Mouse (Mus musculus): ENCODE results near the gene Pde2a. TPM values are rescaled to one million over a fixed set of nuclear protein-coding genes. Genes with fewer than 3 reads are reported as not detected.
"Not testable (repeated sequence)": the region's sequence is repeated elsewhere in the genome, so short reads cannot be mapped to it uniquely, and the experiment has no call there.

Pde2a gene
- polyA plus RNA-seq, 1 experiment = 12.2 TPM

GRCm38 (mm10) chr7:101555473-101555872 is 134.0 kb downstream of the Pde2a start:
- H3K27ac ChIP-seq (replicated peaks; ENCODE audit: low read depth, low read length); H3K4me3 ChIP-seq (ENCODE audit: insufficient read depth, low read depth, low read length); H3K4me1 ChIP-seq (ENCODE audit: control insufficient read depth, insufficient read depth, insufficient read length, low read length): not testable (repeated sequence)

GRCm38 (mm10) chr7:101557391-101557790 is 135.9 kb downstream of the Pde2a start:
- no peak overlapping the region for H3K4me3 ChIP-seq (ENCODE audit: insufficient read depth, low read depth, low read length)
- no peaks in the 10 kb centered on the region for H3K4me1 ChIP-seq (ENCODE audit: control insufficient read depth, insufficient read depth, insufficient read length, low read length)
- no peak overlapping the region for H3K27ac ChIP-seq (replicated peaks; ENCODE audit: low read depth, low read length)

DNA sequence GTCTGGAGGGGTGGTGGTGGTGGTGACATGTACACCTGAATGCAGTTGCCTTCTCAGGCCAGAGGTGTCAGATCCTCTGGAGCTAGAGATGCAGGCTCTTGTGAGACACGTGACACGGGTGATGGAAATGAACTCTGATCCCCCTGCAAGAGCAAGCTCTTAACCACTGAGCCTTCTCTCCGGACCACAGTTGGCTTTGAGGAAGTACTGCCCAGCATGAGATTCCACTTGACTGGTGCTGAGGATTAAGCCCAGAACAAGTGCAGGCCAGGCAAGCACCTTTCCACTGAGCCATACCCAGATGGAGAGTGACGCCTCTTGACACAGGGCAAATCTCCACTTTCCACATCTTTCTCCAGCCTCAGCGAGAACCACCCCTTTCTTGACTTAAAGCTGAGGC is 137.9 kb downstream of the Pde2a start:
- not testable (repeated sequence) for H3K4me1 ChIP-seq (ENCODE audit: control insufficient read depth, insufficient read depth, insufficient read length, low read length); H3K27ac ChIP-seq (replicated peaks; ENCODE audit: low read depth, low read length); H3K4me3 ChIP-seq (ENCODE audit: insufficient read depth, low read depth, low read length)

Other genes starting within 250 kb of the Pde2a start
- gene Atg16l2, start 119.4 kb upstream of the Pde2a start, polyA plus RNA-seq (2012; ENCODE audit: insufficient read depth, insufficient read length, missing spikeins) = 2.9 and 7.5 TPM in 2 replicates
- gene Stard10, start 104.6 kb upstream of the Pde2a start, polyA plus RNA-seq (2012; ENCODE audit: insufficient read depth, insufficient read length, missing spikeins) = 36.6 and 41.4 TPM in 2 replicates
- gene Arap1, start 73.6 kb upstream of the Pde2a start, polyA plus RNA-seq (2012; ENCODE audit: insufficient read depth, insufficient read length, missing spikeins) = 23.3 and 25.6 TPM in 2 replicates
- gene Gm45837, start 10.8 kb upstream of the Pde2a start, polyA plus RNA-seq (2012; ENCODE audit: insufficient read depth, insufficient read length, missing spikeins) = 16.1 TPM in 1 of 2 replicates, not detected in the other
- gene Art2b, start 163.9 kb downstream of the Pde2a start, polyA plus RNA-seq (2012; ENCODE audit: insufficient read depth, insufficient read length, missing spikeins) = not detected in 2 replicates
- 103 and 129 TPM in 2 replicates for gene Clpb, start 241.9 kb downstream of the Pde2a start, polyA plus RNA-seq (2012; ENCODE audit: insufficient read depth, insufficient read length, missing spikeins)